Mouse (Mus musculus): ENCODE data around the gene Jak1. TPM values are rescaled to one million over a fixed set of nuclear protein-coding genes. Genes with fewer than 3 reads are reported as not detected.

The Jak1 gene
- total RNA-seq, 2 experiments from 2014 or later: 100 to 109 TPM

DNA sequence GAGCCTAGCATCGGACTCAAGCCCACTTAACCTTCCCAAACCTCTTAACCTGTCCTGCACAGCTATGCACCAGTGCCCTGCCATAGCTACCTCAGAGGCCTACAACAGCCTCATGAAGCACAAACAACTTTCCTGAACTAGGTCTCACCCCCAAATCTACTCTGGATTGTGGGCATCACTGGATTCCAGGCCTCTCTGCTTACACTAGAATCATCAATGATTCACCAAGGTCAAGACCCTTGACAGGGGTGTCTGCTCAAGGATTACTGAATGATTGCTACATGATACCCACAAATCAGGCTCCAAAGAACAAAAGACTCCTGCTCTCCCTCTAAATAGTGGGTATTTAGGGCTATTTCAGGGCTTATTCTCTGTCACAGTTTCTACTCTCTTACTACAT is 104.3 kb downstream of the Jak1 start:
- no peak for DNase-seq
- intact Hi-C loops (cut with DNase I): loop anchor here (10.0 kb wide), 1 partner anchor 294 kb away; no protein-coding TSS in a partner anchor

DNA sequence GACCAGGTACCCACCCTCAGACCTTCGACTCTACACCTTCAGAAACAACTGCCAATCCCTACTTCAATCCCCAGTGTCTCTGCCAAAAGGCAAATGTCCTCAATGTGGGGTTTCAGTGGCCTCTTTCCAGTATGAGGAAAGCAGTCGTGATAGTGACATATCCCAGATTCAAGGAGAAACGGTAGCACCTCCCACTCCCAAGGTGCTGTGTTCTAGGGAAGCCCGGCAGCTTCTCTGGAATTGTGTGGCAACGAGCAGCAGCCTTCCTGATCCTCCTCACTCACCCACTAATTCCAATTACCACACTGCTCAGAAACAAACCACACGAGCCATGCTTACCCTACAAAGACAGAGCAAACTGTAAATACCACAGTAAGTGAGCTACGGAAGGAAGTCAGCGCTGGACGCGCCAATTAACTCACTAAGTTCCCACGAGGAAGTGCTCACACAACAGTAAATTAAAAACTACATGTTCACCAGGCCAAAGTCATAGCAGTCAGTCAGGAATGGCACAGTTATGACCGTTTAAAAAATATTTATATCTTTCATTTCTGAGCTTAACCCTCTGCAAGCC is 105.8 kb downstream of the Jak1 start:
- no peak for DNase-seq
- intact Hi-C loops (cut with DNase I): no loop called here

GRCm38 (mm10) chr4:101158282-101158681 is 106.8 kb downstream of the Jak1 start:
- intact Hi-C loops (cut with DNase I): no loop called here
- no peak for DNase-seq

DNA sequence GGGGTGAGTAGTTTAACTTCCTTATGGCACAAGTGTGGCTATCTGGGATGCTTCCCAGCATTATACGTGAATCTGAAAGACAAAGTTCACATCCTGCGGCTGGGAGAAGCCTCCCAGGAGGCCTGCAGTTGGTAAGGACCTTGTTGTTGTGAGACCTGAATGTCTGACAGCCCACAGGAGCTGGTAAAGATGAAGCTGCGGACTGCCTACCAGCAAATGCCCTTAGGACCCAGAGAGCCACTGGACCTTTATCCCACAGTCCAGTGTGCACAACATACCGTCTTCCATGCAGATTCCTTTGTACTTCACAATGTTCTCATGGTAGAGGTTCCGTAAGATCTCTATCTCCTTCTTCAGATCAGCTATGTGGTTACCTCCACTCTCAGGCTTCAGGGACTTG is 107.6 kb downstream of the Jak1 start:
- intact Hi-C loops (cut with DNase I): no loop called here
- DNase-seq: no peak

- no peak for DNase-seq
- intact Hi-C loops (cut with DNase I): no loop called here
Observed at GRCm38 (mm10) chr4:101155541-101155940, 109.5 kb downstream of the Jak1 start.

- intact Hi-C loops (cut with DNase I): loop anchor here (2.0 to 5.0 kb wide), 2 partner anchors 425 to 558 kb away; no protein-coding TSS in a partner anchor
- DNase-seq: no peak
Observed at GRCm38 (mm10) chr4:101146891-101147655, 118.0 kb downstream of the Jak1 start.

DNA sequence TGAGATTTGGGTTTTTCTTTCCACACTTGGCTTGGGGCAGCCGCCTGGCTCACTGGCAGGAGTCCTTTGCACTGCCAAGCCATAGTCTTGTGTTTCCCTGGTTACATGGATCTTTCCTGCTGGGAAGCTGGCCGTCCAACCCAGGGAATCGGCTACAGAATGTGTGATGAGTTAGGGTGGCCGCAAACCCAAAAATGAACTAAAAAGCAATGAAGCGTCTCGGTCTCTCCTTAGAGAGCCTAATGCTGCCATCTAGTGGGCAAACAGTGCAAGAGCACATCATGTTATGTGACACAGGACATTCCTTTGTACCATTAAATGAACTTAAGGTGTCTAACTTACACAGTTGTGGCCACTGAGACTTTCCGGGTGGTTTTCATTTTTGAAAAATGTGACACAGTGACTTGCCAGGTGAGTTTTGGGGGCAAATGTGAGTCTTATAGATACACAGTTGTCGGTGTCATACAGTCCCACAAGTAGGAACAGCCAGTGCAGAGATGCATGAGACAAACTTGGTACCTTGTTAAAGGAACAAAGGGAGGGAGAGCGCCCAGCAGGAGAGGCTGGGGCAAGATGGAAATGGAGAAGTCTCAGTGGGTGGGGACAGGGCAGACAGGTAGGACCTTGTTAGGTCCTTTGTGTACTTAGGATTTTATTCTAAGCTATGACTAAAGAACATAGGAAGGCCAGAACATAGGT is 118.9 kb downstream of the Jak1 start:
- peak in 1 of 2 experiments; percentile 41 for DNase-seq
- intact Hi-C loops (cut with DNase I): loop anchor here (2.0 to 5.0 kb wide), 2 partner anchors 424 to 557 kb away; no protein-coding TSS in a partner anchor

DNA sequence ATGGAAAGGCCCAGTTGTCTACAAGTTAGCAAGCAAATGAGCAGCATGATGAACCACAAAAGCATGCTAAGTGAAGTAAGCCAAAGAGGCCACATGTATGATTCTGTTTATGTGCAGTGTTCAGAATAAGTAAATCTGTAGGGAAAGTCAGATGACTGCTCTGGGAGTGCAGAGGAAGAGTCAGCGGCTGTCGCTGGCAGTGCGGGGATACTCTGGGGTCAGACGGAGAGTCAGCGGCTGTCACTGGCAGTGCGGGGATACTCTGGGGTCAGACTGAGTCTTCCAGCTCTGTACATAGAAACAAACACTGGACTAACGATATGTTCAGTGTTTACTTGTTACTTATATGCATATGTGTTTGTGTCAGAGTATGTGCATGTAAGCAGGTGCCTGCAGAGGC is 120.3 kb downstream of the Jak1 start:
- intact Hi-C loops (cut with DNase I): loop anchor here (1.0 to 5.0 kb wide), 2 partner anchors 146 to 422 kb away; no protein-coding TSS in a partner anchor

GRCm38 (mm10) chr4:101144361-101144760 is 120.7 kb downstream of the Jak1 start:
- no peak for DNase-seq
- intact Hi-C loops (cut with DNase I): loop anchor here (1.0 kb wide), 1 partner anchor 146 kb away; no protein-coding TSS in a partner anchor

More for the DNA sequence above, 120.3 kb downstream of the Jak1 start:
- no peak for DNase-seq

DNA sequence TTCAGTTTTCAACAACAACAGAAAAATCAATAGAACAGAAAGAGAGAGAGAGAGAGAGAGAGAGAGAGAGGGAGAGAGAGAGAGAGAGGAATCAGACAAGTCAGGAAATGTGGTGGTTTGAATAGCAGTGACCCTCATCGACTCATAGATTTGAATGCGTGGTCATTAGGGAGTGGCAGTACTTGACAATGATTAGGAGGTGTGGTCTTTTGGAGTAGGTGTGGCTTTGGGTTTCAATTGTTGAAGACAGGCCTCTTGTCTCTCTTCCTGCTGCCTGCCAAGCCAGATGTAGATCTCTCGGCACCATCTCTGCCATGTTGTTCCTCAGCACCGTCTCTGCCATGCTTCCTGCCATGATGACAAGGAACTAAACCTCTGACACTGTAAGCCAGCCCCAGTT is 121.2 kb downstream of the Jak1 start:
- intact Hi-C loops (cut with DNase I): loop anchor here (1.0 kb wide), 1 partner anchor 146 kb away; no protein-coding TSS in a partner anchor
- DNase-seq: no peak

GRCm38 (mm10) chr4:101141768-101142167 is 123.3 kb downstream of the Jak1 start:
- intact Hi-C loops (cut with DNase I): no loop called here
- DNase-seq: no peak

DNA sequence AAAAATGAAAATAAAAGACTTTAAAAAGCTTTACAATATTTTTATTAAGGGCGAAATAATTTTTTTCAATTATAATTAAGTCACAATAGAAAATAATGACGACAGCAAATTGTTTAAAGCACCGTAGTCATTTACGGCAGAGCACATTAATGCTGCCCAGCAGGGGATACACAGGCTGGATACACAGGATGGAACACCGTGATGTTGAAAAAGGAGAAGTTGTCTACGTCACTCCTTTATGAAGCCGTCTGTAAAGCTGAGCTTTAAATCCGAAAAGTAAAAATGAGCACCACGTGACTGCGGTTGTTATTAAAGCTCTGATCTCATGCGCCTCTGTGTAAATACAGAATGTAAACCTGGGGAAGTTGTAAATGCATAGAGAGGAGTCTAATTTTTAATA is 127.1 kb downstream of the Jak1 start:
- intact Hi-C loops (cut with DNase I): no loop called here
- DNase-seq: no peak

DNA sequence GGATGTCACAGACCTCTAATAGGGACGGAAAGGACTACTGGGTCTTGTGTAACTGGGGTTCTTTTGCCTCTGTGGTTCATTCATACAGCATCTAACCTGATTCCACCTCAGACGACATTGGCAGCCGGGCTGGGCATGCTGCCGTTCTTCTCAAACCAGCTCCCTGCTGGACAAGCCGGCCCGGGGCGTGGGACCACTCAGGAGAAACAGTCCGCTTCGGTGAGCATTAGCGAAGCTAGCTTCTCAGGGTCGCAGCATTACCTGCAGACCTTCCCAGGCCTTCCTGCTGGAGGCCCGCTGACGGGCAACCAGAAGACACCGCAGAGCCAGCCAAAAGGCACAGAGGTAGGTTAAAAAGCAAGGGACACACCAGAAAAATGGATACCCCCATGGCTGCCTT is 129.2 kb downstream of the Jak1 start:
- DNase-seq: no peak
- intact Hi-C loops (cut with DNase I): no loop called here

- DNase-seq: no peak
- intact Hi-C loops (cut with DNase I): no loop called here
Observed at GRCm38 (mm10) chr4:101135013-101135412, 130.1 kb downstream of the Jak1 start.

GRCm38 (mm10) chr4:101121002-101121401 is 144.1 kb downstream of the Jak1 start:
- no peak for DNase-seq
- intact Hi-C loops (cut with DNase I): no loop called here

DNA sequence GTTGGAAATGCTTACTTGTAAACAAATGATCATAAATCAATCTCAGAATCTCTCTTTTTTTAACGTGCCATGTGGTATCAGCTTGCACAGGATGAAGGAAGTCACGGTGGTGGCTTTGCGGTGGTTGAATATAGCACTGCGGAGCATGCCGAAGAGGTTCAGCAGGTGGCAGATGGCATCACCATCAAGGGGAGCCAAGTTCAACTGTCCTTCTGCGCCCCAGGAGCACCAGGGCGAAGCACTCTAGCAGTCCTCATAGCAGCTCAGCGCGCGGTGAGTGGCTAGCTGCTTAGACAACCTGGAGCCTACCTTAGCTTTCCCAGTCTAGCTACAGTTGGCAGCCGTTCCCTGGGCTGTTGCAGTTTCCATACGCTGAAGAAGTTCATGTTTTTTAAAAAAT is 158.0 kb downstream of the Jak1 start:
- DNase-seq: no peak
- intact Hi-C loops (cut with DNase I): no loop called here

Other genes starting within 250 kb of the Jak1 start
- gene Gm10577, start 244.6 kb downstream of the Jak1 start, total RNA-seq (2021): not detected
- gene Raver2, start 196.3 kb downstream of the Jak1 start, total RNA-seq (2021): 1 to 10 TPM; 2.8 to 2.9 TPM
- 1 to 10 TPM; 1.1 to 1.9 TPM for gene Ak4, start 154.0 kb upstream of the Jak1 start, total RNA-seq (2021)
- under 1 TPM; 0.22 to 0.31 TPM for gene Dnajc6, start 231.4 kb upstream of the Jak1 start, total RNA-seq (2021)